Mouse (Mus musculus) liver, postnatal 0 days (tissue): ENCODE results near the gene Shisa9. TPM values are rescaled to one million over a fixed set of nuclear protein-coding genes. Genes with fewer than 3 reads are reported as not detected.

Source experiments
- ATAC-seq: fragments of 200-750 bp; cut with Nextera tagmentation; 2 replicates; pipeline ENCODE4 v1.8.0; 2017; ENCODE audit warnings: mild to moderate bottlenecking, moderate library complexity
- DNase-seq: peaks from one replicate; pipeline ENCODE4 v3.0.0-alpha.2; 2016
- H3K27ac ChIP-seq: fragments of 300-500 bp; sonication (generic); 2 replicates; pipeline ENCODE4 v1.5.1; 2014; ENCODE audit warnings: antibody characterized with exemption, moderate library complexity, mild to moderate bottlenecking, low read depth
- H3K27me3 ChIP-seq: fragments of 300-500 bp; sonication (generic); 2 replicates; pipeline ENCODE4 v1.6.1; 2014; ENCODE audit warnings: low read length, control low read depth, mixed read lengths; ENCODE audit not compliant: insufficient read depth
- H3K36me3 ChIP-seq: fragments of 300-500 bp; sonication (generic); replicated peaks from 2 replicates; pipeline ENCODE4 v1.6.1; 2014; ENCODE audit warnings: mild to moderate bottlenecking, control low read depth, low read length, moderate library complexity, mixed read lengths; ENCODE audit not compliant: insufficient read depth
- H3K4me1 ChIP-seq: fragments of 300-500 bp; sonication (generic); 2 replicates; pipeline ENCODE4 v1.6.1; 2014; ENCODE audit warnings: antibody characterized with exemption, mild to moderate bottlenecking, control low read depth; ENCODE audit not compliant: insufficient read depth
- H3K4me2 ChIP-seq: fragments of 300-500 bp; sonication (generic); 2 replicates; pipeline ENCODE4 v1.6.1; 2014; ENCODE audit warnings: low read depth, mild to moderate bottlenecking, low read length, moderate library complexity, mixed read lengths
- H3K4me3 ChIP-seq: fragments of 300-500 bp; sonication (generic); 2 replicates; pipeline ENCODE4 v1.5.1; 2014; ENCODE audit warnings: low read depth, low read length
- H3K9ac ChIP-seq: fragments of 300-500 bp; sonication (generic); replicated peaks from 2 replicates; pipeline ENCODE4 v1.6.1; 2014; ENCODE audit warnings: mild to moderate bottlenecking, moderate library complexity
- H3K9me3 ChIP-seq: fragments of 300-500 bp; sonication (generic); 2 replicates; pipeline ENCODE4 v1.6.1; 2016; ENCODE audit warnings: mild to moderate bottlenecking, control low read depth, low read length, mixed read lengths
- CTCF ChIP-seq: sonication (generic); IDR thresholded peaks from 2 replicates; pipeline ENCODE4 v1.5.1; 2016; ENCODE audit warnings: antibody characterized with exemption, low read depth
- EP300 ChIP-seq: IDR thresholded peaks from 2 replicates; pipeline ENCODE4 v1.6.1; 2016; ENCODE audit warnings: antibody characterized with exemption, low read depth, mild to moderate bottlenecking
- WGBS: fragments of 180-500 bp; shearing (Covaris S2); extraction: QIAGEN DNeasy Blood & Tissue Kit; methylation state at CpG from one replicate; pipeline ENCODE4 v1.1.7; 2014; ENCODE audit not compliant: insufficient replicate concordance; 5-methylcytosine and 5-hydroxymethylcytosine counted together
- polyA plus RNA-seq: library from polyadenylated mRNA; unstranded; fragments of >200 nt; fragmentation: Nextera tagmentation; extraction: Ambion mirVana; gene quantifications from 2 replicates; pipeline ENCODE4 v1.2.1, GENCODE M21; 2015

Gene Shisa9
- polyA plus RNA-seq, 1 experiment from 2014 or later, result 0.45 TPM

GRCm38 (mm10) chr16:12303420-12303819 is 319.5 kb downstream of the Shisa9 start:
- no peak overlapping the region for H3K4me3 ChIP-seq

DNA sequence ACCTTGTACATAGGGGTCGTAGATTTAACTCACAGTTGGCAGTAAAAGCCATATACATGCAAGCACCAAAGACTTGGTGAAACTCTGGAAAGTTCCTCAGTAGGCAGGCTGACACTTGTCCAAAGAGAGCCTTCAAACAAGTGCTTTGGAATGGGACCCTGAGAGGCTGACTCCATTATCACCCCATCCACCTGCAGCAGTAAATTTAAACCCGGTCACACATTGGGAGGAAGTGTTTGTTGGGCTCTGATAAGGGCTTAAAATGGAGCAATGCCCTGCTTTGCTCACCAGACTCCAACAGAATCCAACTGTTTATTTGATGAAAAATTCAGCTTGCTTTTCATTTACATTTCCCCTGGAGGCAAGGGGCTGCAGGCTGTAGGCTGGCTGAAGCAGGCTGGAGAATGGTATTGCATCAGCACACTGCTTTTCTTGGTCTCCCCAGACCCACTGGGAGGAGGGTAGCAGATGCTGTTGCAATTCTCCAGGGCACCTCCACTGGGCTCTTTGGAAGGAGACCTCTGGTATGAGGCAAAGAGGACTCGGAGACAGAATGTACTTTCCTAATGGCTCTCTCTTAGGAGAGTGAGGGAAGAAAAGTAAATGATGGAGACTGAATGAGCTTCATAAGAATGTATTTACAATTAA is 323.5 kb downstream of the Shisa9 start:
- H3K27me3 ChIP-seq, result no peaks in the 10 kb centered on the region
- 44% methylated on average over 3 of the region's 3 CpGs for WGBS
- H3K4me3 ChIP-seq, result no peak overlapping the region
- H3K36me3 ChIP-seq, result no peaks in the 10 kb centered on the region
- no peak overlapping the region for H3K9ac ChIP-seq
- H3K9me3 ChIP-seq, result no peaks in the 10 kb centered on the region
- DNase-seq (no peak), ATAC-seq (no peak)
- H3K4me1 ChIP-seq, result no peaks in the 10 kb centered on the region
- H3K4me2 ChIP-seq, result no peak overlapping the region
- H3K27ac ChIP-seq, result no peak overlapping the region
- TF ChIP-seq EP300 (peak; percentile 74), CTCF (no peak)

More at GRCm38 (mm10) chr16:12303420-12303819, 319.5 kb downstream of the Shisa9 start:
- no peaks in the 10 kb centered on the region for H3K27me3 ChIP-seq
- H3K36me3 ChIP-seq, result no peaks in the 10 kb centered on the region
- no peak overlapping the region for H3K9ac ChIP-seq
- H3K9me3 ChIP-seq, result no peaks in the 10 kb centered on the region
- H3K27ac ChIP-seq, result no peak overlapping the region
- no peak for TF ChIP-seq EP300
- TF ChIP-seq CTCF, result no peak
- H3K4me2 ChIP-seq, result no peak overlapping the region
- no peak for DNase-seq
- no peak for ATAC-seq
- H3K4me1 ChIP-seq, result no peaks in the 10 kb centered on the region

- DNase-seq (no peak), ATAC-seq (no peak)
- no peaks in the 10 kb centered on the region for H3K9me3 ChIP-seq
- no peaks in the 10 kb centered on the region for H3K27me3 ChIP-seq
- H3K36me3 ChIP-seq, result no peaks in the 10 kb centered on the region
- H3K4me3 ChIP-seq, result no peak overlapping the region
- H3K4me2 ChIP-seq, result no peak overlapping the region
- H3K4me1 ChIP-seq, result no peaks in the 10 kb centered on the region
- H3K9ac ChIP-seq, result no peak overlapping the region
- no peak overlapping the region for H3K27ac ChIP-seq
- TF ChIP-seq CTCF, result no peak
These were observed 325.9 kb downstream of the Shisa9 start for GRCm38 (mm10) chr16:12309826-12310225.

- Histone ChIP-seq H3K27ac (no peak overlapping the region), H3K9me3 (no peaks in the 10 kb centered on the region), H3K36me3 (no peaks in the 10 kb centered on the region), H3K4me2 (no peak overlapping the region), H3K27me3 (no peaks in the 10 kb centered on the region), H3K9ac (no peak overlapping the region), H3K4me3 (no peak overlapping the region), H3K4me1 (no peaks in the 10 kb centered on the region)
- ATAC-seq (no peak), DNase-seq (no peak)
- TF ChIP-seq CTCF, result no peak
- TF ChIP-seq EP300, result no peak
These were observed 331.7 kb downstream of the Shisa9 start for GRCm38 (mm10) chr16:12315627-12316026.

Other genes with a start within 250 kb of the Shisa9 start
- 14.1 and 14.4 TPM in 2 replicates for gene Cpped1, start 74.7 kb upstream of the Shisa9 start, polyA plus RNA-seq